Mouse (Mus musculus): ENCODE data around the gene Helt. TPM values are rescaled to one million over a fixed set of nuclear protein-coding genes. Genes with fewer than 3 reads are reported as not detected.

Gene Helt
- total RNA-seq (2021) = not detected
- long read RNA-seq, experiment 1, partial matches to known transcripts = 0 of 1 reads
- long read RNA-seq, experiment 1, other reads (novel, unspliced or antisense) = 1 of 1 reads
- long read RNA-seq, experiment 2 = 0 reads

DNA sequence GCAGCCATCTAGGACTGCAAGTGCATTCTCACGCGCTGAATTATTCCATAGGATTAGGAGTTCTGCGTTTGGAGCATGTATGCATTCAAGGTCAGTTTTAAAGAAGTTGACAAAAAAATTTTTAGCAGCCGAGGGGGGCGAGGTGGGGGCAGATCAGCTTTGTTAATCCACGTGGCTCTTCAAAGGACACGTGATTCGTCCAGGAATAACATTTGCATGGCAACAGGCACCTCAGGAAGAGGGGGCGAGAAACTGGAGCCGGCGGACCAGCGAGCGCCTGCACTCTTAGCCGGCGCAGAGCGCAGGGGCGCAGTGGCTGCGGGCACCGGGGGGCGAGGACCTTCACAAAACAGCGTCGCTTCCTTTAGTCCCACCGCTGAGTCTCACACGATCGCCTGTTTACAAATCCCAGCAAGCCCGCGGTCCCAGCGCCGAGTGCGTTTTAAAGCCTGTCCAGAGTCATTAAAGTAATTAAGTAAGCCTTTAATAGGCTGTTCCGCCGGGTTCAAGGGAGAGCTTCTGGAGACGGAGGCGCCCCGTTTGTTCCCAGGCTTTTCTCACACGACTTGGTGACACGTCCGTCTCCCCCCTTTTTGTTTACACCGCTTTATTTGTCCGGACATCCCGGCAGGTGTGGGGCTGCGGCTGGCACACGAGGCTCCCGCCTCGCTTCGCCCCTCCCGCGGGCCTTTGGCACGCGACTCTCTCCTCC, at the start of gene Helt:
Helt (minus strand) TSS at position 491 of the 712 bp plus-strand sequence.
- no peak for DNase-seq

DNA sequence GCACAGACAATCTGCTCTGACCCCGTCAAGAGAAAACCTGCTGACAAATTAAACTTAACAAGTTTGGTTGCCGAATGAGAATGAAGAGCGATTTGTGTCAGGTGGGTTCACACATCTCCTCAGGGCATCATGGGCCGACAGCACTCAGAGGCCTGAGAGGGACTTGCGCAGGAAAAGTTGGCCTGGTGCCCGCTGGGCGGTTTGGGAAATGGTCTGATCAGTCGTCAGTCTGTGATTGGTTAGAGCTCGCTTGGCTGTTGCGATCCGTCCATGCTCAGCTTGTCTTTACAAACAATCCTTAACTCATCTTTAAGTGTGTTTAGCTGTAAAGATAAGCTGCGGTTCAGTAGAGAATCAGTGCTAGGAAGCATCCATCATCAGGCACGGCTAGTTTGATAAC, 47.8 kb upstream of the Helt start:
- no peak for DNase-seq

GRCm38 (mm10) chr8:46340381-46341273, 46.2 kb upstream of the Helt start:
- DNase-seq = no peak

DNA sequence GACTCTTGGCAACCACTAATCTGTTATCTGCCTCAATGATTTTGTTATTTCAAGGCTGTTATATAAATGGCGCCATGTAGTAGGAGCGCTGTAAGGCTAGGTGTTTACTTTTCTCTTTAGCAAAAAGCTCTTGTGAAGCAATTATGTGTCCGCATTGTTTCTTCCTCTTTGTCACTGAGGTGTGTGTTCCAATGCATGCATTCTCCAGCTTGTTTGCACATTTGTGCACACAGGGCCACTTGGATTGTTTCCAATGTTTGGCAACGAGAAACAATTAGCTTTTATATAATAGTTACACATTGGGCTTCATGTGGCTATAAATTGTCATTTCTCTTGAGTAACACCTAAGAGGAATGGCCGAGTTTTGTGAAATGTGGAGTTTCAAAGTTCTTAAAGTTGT, 44.8 kb upstream of the Helt start:
- DNase-seq = no peak

DNA sequence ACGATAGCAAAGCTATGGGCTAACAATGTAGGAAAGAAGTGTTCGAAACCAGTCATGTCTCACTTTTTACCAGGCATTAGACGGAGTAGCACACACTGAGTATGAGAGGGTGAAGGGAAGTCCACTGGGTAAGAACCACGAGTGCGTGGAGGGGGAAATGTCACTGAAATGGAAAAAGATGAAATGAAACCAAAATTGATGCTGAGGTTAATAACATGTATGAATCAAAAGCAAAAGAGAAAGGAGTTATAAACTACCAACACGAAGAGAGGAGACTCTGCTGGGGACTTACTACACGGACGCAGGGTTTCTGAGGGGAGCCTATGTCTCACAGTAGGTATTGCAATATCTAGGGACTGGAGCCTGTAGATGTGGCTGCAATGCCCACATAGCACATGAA, 41.9 kb upstream of the Helt start:
- DNase-seq = no peak

DNA sequence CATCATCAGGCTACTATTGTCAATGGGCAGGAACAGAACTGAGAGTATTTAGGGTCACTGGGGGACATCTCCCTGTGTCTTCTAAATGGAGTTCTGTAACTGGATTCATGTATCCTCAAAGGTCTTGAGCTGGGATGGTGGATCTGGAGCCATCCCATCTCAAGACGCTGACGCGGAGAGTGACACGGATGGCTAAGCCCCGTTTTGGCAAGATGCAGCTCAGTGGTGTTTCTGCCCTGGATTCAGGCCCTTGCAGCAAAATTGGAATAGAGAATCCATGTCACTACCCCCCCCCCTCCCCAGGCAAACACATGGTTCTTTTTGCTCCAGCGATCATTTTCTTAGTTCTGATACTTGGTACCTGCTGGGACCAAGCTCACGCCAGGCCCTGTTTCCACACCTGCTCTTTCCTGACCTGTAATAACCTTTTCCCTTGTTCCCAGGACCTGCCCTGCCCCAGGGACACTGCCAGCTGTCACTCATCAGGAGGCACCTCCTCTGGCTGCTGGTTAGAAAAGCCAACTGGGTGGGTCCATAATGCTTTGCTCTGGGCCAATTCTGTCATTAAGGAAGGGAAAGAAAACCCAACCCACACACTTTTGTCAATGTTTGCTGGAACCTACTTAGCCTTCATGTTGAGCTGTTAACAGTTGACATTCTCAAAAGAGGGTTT, 38.1 kb upstream of the Helt start:
- peak in 1 of 2 experiments; percentile 31 for DNase-seq

DNA sequence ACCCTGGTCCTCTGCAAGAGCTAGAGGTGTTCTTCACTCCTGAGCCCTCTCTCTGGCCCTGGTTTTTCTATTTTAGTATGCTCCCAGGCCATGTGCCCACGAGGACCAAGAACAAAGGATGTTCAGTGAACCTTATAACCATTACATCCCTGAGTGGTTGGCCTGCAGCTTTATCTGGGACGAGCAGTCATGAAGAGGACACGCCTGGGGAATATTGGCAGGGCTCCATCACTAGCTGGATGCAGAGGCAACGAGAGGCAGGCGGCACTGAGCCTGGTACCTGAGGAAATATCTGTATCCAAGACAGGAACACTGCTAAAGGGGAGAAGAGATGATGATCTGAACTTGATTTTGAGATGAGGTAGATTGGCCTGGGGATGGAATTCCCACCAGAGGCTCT, 37.3 kb upstream of the Helt start:
- peak in 1 of 2 experiments; percentile 12 for DNase-seq

GRCm38 (mm10) chr8:46329396-46329795, 34.9 kb upstream of the Helt start:
- no peak for DNase-seq

DNA sequence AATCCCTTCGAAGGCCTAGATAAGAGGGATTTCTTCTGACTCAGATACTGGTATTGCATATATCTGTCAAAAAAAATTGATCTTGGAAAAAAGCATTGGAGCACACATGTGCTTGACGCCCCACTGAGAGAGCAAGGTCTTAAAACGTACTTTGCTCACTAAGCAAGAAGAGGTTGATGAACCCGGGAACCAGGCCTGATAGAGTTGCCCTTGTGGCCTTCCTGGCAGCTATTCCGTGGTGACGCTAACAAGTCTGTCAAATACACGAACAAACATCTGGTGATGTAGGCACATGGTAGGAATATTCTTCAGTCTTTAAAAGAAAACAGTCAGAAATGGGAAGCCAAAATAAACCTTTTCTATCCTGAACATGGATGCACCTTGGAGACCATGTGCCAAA, 32.8 kb upstream of the Helt start:
- peak in 1 of 2 experiments; percentile 12 for DNase-seq

- no peak for DNase-seq
Measured at GRCm38 (mm10) chr8:46326715-46327114, 32.2 kb upstream of the Helt start.

DNA sequence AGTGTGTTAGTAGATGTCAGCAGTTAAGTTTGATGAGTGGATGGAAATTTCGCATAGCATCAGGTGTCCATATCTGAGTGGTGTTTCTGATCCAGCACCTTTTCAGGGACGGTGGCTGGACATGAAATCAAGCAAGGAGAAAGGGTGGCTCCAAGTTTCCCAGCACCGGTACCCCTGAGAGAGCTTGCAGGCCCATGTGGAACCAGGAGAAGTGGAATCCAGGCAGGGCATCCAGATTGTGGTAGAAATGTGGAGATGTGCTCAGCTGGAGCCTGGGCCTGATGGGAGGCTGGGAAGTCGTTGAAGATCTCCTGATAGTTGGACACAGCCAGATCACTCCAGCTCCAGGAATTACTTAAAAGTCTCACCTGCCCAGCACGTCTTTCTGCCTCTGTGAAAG, 30.2 kb upstream of the Helt start:
- no peak for DNase-seq

DNA sequence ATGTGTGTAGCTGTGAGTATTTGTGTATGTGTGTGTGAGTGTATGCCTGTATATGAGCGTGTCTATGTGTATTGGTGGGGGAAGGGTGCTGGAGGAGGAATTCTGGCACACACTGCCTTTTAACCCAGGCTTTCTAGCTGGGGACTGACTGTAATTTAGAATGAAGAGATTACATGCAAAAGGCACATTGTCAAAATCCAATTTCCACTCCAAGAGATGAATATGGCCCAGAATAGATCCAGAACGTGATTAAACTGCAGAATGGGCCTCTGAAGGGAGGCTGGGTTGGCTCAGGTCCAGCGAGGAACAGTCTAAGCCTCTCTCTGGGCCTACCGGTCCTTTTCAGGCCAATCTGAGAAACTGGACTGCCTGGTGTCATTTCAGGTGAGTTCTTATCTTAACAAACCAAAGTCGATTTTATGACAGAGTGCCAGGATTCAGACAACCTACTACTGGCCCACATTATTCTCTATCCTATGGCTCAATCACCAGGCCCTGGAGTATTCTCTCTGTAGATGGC, 29.3 kb upstream of the Helt start:
- peak in 1 of 2 experiments; percentile 29 for DNase-seq

GRCm38 (mm10) chr8:46322833-46323232, 28.4 kb upstream of the Helt start:
- DNase-seq = peak in 1 of 2 experiments; percentile 27

DNA sequence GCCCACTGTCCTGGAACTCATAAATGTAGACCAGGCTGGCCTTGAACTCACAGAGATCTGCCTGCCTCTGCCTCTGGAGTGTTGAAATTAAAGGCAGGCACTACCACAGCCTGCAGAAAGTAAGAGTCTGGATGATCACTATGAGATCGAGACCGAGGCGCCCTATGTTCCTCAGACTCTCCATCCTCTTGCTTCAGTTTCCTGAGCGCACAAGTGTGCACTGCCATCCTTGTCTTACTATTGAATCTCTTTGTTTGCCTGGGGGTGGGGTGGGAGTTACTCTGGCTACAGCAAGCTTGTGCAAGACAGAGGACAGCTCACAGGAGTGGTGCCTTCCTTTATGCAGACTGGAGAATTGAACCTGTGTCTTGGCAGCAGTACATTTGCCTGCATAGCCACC, 27.9 kb upstream of the Helt start:
- DNase-seq = no peak

- DNase-seq = no peak
Measured at GRCm38 (mm10) chr8:46318802-46319201, 24.3 kb upstream of the Helt start.

GRCm38 (mm10) chr8:46317161-46317560, 22.7 kb upstream of the Helt start:
- DNase-seq = no peak

GRCm38 (mm10) chr8:46313798-46314197, 19.3 kb upstream of the Helt start:
- DNase-seq = no peak

DNA sequence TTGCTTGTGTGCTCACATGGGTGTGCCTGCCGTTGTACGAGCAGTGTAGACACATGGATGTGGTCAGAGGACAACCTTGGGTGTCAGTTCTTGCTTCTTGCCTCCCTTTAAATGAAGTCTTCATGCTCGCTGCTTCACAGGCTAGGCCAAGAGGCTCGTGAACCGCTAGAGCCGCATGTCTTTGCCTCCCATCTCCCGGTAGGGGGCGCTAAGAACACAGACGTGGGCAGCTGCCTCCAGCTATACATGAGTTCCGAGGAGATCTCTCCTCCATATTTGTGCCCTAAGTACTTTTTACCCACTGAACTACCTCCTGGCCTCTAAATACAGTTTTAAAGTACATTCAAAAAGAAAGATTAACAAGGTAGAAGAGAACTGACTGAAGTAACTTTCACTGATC, 16.7 kb upstream of the Helt start:
- DNase-seq = peak; percentile 87 to 94

- no peak for DNase-seq
Measured at GRCm38 (mm10) chr8:46308189-46308588, 13.7 kb upstream of the Helt start.

DNA sequence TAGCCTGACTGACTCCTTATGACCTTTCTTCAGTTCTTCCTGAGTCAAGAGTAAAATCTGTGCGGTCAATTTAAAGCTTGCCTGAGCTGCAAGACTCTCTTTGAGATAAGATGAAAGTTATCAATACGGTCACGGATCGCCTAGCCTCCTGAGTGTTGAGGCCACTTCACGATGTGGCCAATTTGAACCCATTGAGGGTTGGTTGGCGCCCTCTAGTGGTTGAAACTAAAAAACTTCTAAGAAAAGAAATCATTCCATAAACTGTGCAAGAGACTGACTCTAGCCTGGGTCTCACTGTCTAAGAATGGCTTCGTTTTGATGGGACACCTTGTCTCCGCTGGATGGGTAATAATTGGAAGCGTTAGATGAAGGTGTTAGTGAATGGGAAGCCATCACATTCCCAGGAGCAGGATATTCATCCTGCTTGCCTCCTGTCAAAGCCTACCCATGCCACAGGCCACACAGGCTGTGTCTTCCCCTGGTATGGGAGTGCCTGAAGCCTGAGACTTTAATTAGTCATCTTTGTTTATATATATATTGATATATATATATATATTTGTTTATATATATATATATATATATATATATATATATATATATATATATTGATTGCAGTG, 11.4 kb upstream of the Helt start:
- peak in 1 of 2 experiments; percentile 35 for DNase-seq

DNA sequence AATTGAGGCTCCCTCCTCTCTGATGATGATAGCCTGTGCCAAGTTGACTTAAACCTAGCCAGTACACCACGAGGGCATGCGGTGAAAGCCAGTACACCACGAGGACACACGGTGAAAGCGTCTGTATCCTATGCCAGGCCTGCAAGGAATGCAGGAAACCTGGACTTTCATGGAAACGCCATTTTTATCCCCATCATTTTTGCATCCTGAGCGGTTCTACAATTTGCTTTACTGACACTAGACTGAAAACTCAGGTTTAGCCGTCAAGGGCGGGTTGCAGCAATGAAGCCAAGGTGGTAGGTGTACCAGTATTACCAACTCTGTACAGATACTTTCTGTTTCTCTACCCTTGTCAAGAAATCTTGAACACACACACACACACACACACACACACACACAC, 7.7 kb upstream of the Helt start:
- DNase-seq = no peak

DNA sequence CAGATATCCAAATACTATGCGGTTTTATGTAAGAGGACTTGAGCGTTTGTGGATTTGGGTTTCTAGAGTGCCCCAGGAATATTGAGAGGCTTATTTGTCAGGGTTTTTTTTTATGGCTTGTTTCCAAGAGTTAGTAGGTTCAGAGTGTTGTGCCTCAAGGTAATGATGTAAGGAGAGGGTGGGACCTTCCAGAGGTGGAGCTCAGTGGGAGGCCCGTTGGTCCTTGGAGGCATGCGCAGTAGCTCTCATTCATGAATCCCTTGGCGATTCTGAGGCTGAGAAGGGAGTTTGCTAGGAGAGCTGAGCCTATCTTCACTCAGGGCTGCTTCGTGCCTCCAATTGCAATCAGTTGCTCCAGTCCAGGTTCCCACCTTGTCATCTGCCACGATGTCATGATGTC, 4.4 kb upstream of the Helt start:
- no peak for DNase-seq
